Mouse (Mus musculus) telencephalon, adult 2 months (tissue): ENCODE data around the gene Tlx2.

Experiments used
- DNase-seq: peaks from one replicate; pipeline ENCODE4 v3.0.0-alpha.2; 2011; ENCODE audit warnings: low read depth, low spot score

The Tlx2 gene

GRCm38 (mm10) chr6:83054871-83055431 is 15.1 kb downstream of the Tlx2 start, which contains the start of gene Htra2:
Gene Htra2 (minus strand): TSS chr6:83055273.
- no peak for DNase-seq

DNA sequence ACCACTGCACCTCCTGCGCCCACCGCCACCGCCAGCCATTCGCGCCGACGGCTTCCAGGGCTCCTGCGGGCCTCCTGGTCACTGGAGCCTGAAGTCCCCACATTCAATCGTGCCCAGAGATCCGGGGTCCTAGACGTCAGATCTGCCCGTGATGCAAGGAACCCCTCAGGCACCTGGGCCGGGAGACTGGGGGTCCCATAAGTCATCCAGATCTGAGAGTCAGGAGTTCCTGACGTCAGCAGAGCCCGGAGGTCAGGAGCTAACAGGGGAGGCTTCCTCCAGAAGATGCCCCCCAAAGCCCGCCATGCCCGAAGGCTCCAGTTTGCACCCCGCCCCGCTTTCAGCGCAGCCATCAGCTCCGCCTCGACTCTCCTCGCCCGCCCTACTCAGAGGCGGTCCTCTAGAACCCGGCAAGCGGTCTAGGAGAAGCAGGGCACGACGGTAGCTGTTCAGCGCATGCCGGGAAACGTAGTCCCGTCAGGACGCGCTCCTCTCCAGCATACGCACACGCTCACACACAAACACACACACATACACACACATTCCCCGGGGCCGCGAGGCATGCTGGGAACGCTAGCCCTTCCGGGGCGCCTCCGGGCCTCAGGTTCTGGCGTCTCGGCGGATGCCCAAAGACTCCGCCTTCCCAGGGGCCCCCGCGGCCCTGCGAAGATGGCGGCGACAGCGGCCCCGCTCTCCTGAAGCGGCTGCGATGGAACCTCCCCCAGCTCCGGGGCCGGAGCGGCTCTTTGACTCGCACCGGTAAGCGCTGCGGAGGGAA is 15.8 kb downstream of the Tlx2 start, which contains the start of gene Aup1:
TSS of gene Aup1 (plus strand) at position 448 of the 778 bp plus-strand sequence.
- DNase-seq: peak; percentile 99

- DNase-seq: no peak
Measured at GRCm38 (mm10) chr6:83053136-83053960, 16.7 kb downstream of the Tlx2 start.

GRCm38 (mm10) chr6:83049367-83049766 is 20.7 kb downstream of the Tlx2 start:
- no peak for DNase-seq

- DNase-seq: no peak
Measured at GRCm38 (mm10) chr6:83044742-83045141, 25.4 kb downstream of the Tlx2 start.

- DNase-seq: no peak
Measured at GRCm38 (mm10) chr6:83043993-83044392, 26.1 kb downstream of the Tlx2 start.

DNA sequence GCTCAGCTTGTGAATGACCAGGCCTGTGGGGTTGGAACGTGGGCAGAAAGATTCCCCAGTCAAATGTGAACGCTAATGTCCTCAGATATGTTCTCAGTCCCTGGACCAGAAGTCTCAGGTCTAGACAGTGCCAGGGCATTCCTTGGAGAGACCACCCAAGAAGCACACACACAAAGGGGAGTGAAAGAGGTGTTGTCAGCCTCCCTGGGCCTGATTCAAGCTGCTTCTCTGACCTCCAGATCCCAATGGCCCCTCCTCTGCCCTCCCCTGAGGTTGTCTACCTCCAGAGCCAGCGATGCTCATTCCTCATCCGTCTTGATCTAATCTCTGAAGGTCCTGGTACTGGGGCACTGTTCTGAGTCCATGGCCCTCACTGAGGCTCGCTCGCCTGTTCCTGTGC is 26.5 kb downstream of the Tlx2 start:
- no peak for DNase-seq

DNA sequence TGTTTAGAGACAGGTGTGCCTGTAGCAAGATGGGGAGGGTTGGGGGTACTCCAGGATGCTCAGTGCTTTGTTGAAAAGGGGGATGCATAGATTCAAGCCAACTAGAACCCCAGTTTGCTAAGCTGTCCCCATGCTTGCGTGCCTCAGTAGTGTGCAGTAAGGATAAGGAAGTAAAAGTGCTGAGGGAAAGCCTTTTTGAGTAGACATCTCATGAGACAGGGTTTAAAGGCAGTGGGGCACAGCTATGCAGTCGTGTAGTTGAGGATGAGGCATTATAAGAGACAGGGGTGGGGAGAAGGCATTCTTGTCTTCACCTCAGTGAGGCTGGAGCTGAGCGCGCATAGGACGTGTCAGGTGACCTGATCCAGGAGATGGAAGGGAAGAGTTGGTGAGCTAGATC is 29.5 kb downstream of the Tlx2 start:
- no peak for DNase-seq

DNA sequence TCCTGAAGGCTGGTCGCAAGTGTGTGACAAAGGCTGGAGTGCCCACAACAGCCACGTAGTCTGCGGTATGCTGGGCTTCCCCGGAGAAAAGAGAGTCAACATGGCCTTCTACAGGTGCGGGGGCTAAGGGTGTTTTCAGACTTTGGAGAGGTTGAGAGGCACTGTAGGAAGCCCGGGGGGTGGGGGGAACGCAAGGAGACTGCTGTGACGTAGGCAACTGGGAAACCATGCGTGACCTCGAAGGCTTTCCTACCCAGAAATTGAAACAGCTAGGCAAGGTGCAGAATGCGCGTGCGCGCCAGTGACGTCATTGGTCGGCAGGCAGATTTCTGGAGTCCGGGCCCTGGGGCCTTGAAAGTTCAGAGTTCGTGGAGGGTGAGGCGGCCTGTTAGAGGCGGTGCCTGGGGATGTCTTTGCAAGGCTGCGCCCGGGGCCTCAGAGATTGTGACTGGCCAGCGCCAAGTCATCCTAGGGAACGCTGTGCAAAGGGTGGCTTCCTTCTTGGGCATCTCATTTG is 31.5 kb downstream of the Tlx2 start:
- no peak for DNase-seq

DNA sequence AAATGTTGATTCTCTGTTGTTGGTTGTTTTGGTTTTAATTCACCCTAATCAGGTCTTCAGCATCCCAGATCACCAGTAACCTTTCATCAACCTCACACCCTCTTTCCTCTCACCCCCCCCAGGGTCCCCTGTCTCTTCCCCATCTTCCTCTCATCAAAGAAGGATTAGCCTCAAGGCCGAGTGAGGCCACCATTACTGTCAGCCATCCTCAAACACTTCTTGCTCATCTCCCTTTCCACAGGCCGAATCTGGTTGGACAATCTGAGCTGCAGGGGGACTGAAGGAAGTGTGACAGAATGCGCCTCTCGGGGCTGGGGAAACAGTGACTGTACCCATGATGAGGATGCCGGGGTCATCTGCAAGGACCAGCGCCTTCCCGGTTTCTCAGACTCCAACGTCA is 32.9 kb downstream of the Tlx2 start:
- DNase-seq: no peak

- DNase-seq: no peak
Measured at GRCm38 (mm10) chr6:83034463-83035055, 35.5 kb downstream of the Tlx2 start.

DNA sequence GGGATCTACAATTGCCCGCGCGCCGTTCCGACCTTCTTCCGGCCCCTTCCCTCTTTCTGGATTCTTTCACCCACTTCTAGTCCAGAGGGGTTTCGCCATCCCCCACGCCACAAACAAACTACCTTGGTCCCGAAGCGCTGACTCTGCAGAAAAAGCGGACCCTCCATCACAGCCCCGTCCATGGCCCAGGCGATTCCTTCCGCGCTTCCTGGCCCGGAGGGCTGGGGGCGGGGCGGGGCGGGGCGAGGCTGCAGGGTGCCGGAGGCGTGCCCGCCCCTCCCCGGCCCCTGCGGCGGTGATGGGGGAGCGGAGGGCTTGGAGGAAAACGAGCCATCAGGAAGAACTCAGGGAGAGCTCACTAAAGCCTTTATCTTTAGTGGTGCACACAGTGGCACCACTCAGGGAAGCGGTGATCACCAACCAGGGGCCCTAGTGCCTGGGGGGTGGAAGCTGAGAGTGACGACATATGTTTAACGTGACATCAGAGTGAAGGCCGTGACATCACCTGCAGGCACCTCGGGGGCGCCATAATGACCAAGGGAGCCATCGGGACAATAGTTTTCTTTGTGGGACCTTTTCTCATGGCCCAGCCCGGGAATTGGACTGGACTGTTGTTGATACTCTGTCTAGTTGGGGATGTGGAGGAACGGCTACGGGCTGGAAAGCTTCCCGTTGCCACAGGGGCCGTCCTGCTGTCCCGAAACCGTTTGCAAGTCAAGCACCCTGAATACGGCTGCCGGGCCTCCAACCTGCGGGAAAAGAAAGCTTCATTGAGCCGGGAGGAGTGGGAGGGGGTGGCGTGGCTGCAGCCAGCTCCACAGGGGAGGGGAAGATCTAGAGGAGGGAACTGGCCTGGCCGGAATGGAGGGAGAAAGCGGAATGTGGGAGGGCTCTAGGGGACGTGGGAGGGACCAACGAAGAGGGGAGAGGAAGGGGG is 36.6 kb downstream of the Tlx2 start, which contains the start of the genes Dok1 and Loxl3:
TSS of gene Dok1 (minus strand) at position 223 of the 937 bp plus-strand sequence.
TSS of gene Loxl3 (plus strand) at position 925 of the 937 bp plus-strand sequence.
- no peak for DNase-seq

DNA sequence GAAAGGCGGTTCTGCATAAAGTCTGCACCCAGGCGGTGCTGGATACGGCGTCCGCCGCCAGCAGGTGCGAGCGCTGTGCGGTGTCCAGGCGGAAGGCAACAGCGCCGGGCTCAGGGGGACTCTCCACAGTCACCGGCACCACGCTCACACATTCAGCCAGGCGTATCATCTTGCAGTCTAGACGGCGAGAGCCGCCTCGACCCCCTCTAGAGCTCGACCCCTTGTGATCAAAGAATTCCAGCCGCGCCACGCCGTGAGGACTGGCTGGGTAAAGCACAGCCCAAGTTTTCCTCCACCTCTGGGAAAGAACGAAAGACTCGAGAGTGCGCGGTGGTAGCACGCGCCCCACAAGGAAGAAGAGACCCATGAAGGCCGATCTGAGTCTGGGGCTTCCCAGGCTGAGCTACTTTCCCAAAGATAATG is 37.3 kb downstream of the Tlx2 start:
- DNase-seq: no peak

GRCm38 (mm10) chr6:83031921-83032590 is 38.0 kb downstream of the Tlx2 start:
- DNase-seq: no peak

- DNase-seq: no peak
Measured at GRCm38 (mm10) chr6:83031111-83031510, 39.0 kb downstream of the Tlx2 start.

DNA sequence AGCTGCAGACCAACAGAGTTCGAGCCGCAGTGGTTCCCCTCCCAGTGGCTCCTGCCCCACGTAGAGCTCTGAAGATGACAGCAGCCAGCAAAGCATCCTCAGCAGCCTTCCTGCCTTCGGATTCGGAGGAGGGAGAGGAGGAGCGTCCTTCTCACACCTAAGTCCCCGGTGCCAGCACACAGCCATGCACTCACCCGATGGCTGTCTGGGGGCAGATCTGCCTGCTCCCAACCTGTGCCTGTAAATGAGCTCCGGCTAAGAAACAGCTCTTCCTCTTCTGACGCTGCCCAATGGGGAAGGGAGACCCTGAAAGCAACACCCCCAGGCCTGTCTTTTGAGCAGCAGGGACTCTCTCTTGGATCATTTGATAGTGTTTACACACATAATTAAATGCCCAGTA is 40.3 kb downstream of the Tlx2 start:
- DNase-seq: no peak

DNA sequence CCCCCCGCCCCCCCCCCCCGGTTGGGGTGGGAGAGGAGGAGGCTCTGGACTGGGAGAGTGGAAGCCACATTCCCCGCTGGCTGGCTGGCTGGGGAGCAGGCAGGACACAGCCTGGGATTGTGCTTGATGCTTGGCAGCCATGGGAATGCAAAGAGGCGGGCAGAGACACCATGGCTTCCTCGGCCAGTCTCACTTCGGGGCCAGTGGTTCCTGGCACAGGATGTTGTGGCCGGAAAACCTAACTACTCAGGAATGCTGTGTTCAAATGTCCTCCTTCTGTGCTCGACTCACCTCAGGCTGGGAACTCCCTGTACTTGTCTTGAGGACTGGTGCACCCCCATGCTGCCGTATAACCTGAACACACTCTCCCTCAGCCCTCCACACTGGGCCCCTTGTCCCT is 42.4 kb downstream of the Tlx2 start:
- no peak for DNase-seq

DNA sequence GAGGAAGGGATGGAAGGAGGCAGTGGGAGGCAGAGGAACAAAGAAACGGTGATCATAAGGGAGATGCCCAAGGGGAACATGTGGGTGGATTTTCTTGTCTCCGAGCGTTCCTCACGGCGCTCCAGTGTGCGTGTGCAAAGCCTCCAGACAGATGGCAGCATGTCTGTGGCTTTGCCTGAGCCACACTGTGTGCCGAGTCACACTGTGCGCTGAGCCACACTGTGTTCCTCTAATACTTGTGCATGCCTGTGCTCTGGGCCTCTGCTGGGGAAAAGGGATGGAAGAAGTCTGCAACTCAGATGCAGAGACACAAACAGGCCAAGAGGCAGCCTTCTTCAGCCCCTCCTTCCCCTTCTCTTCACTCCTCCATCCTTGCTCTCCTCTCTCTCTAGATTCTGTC is 42.8 kb downstream of the Tlx2 start:
- DNase-seq: no peak

DNA sequence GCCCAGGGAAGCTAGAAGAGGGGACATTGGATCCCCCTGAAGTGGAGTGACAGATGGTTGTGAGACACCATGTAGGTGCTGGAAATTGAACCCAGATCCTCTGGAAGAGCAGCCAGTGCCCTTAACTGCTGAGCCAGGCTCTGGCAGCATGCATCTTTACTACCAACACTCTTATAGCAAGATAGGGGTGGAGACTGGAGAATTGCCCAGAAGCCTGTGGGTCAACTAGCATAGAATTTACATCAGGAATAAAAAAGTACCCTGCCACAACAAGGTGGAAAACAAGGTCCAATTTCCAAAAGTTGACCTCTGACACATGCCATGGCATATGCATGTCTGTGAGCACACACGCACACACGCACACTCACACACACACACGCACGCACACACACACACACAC is 44.9 kb downstream of the Tlx2 start:
- DNase-seq: no peak

GRCm38 (mm10) chr6:83024421-83024820 is 45.7 kb downstream of the Tlx2 start:
- DNase-seq: no peak
